Mouse (Mus musculus) G1E (cell line): ENCODE results near the gene Slc10a7.

ENCODE experiments used
- CTCF ChIP-seq: IDR thresholded peaks from 2 replicates; pipeline ENCODE4 v1.5.1; 2012; ENCODE audit warnings: low read depth, low read length, inconsistent platforms, mixed read lengths
- GATA1 ChIP-seq: IDR thresholded peaks from 2 replicates; pipeline ENCODE4 v1.6.1; 2012; ENCODE audit warnings: borderline replicate concordance, low read length, inconsistent platforms, mixed read lengths

- no peak for TF ChIP-seq GATA1
- TF ChIP-seq CTCF = no peak
Observed at GRCm38 (mm10) chr8:78664306-78664940, 155.3 kb downstream of the Slc10a7 start.
